Mouse (Mus musculus) Muller cell, postnatal 12 days (primary cell): ENCODE measurements at regions not wholly inside any gene's neighbourhood (a gene's known extent, or its start where the extent isn't known, plus 50 kb on each side); places are given as distances from the start of the nearest gene placed in this dataset.

Experiments used
- DNase-seq: peaks from one replicate; pipeline ENCODE4 v3.0.0-alpha.2; 2015; ENCODE audit errors: inconsistent ontology term

DNA sequence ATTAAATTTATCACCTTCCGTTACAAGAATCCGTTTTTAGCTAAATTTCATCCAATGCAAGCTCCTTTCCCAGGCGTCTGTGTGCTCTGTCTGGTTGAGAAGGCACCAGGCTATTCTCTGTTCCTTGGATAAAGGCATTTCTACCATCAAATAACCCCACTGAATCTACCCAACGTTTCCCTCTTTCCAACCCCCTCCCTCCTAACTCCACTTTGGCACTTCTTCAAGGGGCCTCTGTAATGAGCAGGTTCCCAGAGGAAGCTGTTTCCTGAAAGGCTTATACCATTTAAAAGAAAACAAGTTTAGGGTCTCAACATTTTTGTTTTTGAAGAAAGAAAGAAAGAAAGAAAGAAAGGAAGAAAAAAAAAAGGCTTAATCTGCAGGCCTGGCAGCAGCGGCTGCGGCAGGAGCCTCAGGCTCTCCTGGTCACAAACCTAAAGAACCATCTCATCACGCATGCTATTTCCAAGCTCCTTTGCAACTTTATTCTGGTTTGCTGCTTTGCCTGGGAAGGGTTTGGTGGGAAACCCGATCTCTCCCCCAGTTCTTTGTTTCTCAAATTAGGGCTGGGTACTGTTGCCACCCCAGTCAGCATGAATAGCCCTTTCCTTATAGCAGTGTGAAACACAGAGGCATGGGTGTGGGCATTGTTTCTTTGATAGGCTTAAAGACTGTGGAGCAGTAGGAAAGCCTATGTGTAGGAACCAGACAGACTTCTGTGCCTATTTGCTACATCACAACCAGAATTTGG is 160.5 kb upstream of the Tnc start:
- DNase-seq = no peak

DNA sequence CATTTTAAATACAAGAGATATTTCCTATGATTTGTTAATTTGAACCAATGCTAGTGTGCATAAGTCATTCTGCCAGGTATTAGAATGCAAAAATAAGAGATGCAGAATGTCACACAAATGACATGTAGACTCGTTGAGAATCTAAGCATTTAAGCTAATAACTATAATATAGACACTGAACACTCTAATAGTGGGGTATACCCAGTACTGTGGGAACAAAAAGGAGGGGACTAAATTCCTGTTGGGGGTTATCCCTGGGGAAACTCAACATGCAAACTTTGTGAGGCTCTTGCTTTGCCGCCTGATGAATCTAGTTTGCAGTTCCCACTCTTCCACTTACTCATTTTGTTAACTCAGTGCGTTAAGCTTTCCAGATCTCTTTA is 154.0 kb upstream of the Tnc start:
- no peak for DNase-seq

DNA sequence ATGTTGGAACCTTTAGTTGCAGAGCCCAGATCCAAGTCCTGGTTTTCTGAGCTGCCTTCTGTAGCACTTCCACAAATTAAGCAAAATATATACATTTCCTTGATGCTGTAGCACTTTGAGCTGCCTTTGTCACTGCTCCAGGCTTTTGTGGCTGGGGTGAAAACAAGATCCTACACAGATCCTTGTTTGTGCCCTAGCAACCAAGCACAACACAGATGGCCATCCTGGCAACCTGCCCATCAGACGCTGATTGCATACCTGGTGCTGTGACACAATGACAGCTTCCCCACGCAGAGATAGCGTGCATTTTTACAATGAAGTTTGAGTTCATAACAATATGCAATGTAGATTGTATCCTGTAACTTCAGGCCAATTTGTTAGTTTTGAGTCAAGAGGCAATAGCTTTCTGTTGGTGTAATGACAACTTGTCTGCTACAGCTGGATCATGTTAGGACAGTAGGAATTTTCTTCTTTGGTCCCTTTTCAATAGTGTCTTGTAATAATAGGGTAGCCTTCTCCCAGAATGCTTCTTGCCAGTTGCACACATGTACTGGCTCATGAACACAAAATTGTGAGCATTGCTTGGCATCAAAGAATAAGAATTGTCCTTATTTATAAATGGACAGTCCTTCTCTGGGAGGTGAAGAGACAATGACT is 153.5 kb upstream of the Tnc start:
- peak; percentile 80 for DNase-seq

DNA sequence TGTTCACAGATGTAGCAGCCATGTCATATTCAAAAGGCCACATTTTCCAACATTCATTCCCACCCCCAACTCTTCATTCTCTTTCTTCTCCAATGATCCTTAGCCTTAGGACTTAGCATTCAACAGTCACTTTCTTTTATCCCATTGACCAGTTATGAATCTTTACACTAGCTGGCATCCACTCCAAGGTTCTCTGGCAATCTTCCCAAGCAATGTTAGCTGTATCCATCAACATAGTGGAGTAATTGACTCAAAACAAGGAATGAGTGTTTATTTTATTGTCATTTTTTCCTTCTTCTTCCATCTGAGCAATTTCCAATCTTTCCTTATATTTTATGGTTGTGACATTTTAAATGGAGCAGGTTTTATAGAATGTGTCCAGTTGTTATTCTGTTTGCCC is 138.2 kb upstream of the Tnc start:
- no peak for DNase-seq

DNA sequence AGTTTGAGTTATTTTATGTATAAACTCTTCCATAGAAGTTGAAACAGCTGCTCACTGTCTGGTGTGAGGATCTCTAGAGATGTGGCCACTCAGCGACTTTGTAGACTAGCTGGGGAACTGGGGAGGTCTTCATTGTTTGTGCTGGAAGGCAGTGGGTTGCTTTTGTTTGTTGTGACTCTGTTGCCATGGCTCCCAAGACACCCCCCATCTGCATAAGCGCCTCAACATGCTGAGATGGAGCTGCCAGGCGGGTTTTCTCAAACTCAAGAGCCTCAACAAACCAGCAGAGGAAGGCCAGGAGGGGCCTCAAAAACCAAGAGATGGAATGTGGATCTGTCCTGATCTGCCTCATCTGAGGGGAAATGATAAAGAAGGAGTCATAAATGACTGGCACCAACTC is 129.1 kb upstream of the Tnc start:
- peak; percentile 60 for DNase-seq

DNA sequence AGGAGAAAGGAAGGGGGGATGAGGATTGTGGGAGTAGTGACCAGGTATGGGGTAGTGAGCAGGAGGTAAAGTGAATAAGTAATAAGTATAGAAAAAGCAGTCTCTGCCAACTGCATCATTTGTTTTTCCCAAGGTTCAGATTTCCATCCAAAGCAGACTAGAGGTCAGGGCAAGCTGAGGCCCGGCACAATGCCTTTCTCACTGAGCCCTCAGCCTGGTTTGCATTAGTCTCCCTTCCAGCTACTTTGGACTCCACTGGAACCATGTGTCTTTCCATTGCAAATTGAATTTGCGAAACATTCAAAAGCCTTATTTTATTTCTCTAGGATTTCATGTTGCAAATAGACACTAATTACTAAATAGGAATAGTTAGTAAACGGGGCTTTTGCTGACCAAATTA is 124.7 kb upstream of the Tnc start:
- no peak for DNase-seq

DNA sequence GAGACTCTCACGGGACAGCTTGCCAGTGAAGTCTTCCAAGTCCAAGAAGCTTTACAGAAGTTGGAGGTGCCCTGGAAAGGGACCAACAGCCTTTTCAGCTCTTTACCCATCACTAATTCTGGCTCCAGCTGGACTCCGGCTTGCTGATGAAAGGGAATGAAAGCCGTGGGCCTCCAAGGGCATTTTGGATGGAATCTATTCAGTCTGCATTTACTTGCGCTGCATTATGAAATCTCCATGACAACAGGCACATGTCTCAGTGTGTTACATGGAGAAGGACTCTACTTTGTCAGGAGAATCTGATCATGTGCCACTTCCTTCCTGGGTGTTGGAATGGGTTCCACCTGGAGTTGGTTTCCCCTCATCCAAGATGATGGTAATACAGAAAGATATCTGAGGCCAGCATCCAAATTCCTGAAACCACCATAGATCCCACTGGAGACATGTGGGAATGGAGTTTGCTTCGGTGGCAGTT is 102.2 kb upstream of the Tnc start:
- DNase-seq = peak; percentile 80

DNA sequence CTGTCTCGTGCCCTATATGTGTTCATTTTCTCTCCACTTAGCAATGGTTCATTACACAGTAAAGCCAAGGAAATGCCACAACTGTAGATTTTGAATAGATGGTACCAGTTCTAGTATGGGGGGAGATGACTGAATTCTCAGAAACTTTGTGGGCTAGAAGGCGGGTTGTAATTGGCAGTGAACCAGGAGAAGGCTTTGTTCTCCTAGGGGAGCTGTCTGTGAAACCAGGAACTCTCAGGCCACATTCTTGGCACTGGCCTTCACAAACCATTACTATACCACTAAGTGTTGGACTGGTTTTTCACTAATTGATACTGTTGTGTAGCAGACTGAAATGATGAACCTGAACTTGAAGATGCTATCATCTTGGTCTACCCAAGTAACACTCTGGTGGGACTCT is 99.1 kb upstream of the Tnc start:
- peak; percentile 92 for DNase-seq

DNA sequence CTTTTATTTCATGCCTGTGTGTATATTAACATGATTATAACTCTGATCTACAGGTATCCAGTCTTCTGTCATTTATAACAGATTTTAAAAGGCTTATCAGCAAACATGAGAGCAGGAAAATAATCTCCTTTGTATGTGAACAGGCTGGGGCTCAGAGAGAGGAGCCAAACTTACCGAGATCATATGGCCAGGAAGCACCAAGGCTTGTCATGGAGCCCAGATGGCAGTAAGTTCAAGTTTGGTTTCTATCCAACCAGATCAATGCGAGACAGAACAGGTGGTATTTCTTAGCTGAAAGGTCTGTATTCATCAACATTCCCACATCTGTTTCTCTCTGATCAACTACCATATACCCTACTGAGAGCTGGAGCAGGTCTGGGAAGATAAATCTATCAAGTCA is 96.1 kb upstream of the Tnc start:
- DNase-seq = no peak

DNA sequence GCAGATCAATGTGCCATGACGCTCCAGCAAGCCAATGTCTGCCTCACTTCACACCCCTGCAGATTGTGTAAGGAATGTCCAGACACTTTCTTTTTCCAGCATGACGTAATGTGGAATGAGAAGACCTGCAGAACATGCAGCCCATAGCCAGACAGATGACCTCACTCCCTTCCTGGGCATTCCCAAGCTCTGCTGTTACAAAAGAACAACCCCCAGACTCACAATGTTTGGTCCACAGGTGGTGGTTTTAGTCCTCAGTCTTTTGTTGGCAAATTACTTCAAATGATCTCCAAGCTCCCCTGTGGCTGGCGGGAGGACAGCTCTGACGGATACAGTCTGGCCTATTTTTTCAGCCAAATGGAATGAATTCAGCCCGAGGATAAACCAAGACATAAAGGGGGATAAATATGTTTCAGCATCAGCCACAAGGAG is 95.6 kb upstream of the Tnc start:
- DNase-seq = peak; percentile 75

DNA sequence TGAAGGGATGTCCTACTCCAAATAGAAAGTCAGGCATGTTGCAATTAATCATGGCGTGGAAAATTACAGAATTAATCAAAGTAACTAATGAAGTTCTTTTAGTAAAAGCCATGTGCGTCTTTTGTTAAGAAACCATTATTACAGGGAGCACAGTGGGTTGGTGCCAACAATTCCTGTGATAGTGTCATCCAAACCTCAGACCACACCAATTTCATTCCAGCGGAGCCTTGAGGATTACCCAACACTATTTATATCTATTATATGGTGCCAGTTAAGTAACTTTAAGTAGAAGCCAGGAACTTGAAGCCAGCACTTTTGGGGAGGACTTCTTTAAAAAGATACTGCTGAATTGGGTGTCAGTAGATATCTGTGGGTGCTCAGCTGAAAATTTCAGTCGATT is 93.0 kb upstream of the Tnc start:
- peak; percentile 76 for DNase-seq

DNA sequence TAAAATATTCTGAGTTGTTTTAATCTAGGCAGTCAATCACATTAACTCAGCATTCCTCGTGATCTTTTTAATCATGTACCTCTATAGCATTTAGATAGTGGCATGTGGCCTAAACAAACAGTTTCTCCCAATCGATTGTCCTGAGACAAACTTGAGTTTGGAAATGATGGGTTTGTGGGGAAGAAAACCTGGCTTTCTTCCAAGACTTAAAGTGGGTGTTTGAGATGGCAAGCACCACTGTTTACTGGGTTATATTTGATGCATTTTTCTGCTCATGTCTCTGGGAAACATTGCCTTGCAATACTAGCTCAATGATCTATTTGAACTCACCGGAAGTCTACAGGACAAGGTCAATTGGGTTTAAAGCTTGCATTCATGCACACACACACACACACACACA is 88.2 kb upstream of the Tnc start:
- no peak for DNase-seq

DNA sequence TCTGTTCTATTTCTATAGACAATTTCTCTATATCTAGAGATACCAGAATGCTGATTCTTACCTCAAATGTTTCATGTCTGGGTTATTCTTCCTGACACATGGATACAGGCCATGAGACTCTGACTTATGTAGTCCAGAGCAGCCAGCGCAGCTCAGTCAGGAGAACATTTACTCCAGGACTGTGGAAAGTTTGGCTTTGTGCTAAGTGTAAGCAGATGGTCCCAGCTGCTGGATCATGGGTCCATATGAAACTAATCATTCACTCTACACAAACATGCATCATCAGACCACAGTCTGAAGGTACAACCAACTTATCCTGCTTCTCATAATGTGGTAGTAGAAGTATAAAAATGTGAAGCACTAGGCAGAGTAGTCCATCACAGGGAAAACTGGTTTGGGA is 82.5 kb upstream of the Tnc start:
- DNase-seq = no peak

DNA sequence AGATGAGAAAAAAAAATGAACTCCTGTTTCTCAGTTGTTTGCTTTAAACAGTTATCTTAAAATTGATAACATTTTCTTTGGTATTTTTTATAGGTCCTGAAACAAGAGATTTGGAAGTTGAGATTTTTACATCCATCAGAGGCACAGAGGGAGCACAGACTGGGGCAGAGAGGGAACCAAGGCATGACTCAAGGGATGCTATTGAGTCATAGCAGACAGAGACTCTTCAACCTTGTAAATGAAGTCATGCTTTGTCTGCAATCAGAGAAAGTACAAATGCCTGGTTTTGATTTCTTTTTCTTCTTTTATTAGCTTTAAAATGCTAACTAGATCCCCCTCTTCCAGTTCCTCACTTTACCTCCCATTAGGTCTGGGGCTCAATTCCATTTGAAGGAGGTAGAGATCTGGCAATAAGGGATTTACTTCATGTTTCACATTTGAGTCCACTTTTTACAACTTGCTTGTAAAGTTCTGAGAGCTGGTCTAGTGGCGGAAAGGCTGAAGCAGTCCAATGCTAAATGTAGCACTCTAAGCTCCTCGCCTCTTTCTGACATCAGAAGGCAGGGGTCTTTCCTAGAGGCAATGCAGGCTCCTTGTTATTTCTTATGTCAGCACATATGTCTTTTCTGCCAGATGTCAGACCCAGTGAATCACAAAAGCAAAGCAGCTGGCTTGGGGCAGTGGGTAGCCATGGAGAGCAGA is 77.7 kb upstream of the Tnc start:
- DNase-seq = no peak

DNA sequence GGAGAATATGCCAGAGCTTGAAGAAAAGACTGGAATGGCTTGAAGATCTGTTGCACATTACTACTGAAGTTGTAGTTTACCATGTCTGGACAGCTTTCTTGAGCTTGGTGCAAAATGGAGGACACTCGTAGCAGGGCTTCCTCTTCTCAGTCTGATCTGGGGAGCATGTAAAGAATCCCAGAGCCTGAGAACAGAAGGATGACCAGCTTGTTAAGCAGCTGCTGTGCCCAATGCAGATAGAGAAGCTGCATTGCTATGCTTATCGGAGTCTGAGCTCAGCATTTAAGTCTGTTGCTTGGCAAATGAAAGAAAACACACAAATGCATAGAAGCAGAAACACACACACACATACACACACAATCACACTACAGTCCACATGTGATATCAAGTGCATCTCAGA is 76.9 kb upstream of the Tnc start:
- DNase-seq = no peak

DNA sequence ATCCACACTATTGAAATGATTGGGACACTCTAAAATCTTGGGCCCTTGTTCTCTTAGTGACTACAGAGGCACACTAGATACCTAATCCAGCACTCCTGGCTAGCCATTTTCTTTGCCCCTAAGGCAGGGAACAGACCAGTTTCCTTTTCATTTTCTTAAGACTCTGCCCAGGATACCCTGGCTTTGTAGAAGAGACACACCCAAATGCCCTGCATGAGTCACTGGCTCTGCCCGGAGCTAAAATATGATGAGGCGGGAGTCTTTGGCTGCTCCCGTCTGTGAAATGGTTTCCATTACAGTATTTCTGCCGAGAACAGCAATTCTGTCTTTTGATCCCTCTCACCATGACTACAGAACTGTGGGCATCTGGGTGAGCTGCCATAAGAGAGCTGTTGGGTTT is 51.4 kb upstream of the Tnc start:
- DNase-seq = no peak
